Mouse (Mus musculus) embryonic fibroblast, embryonic 13.5 days (primary cell): Measurements from ENCODE around the gene Zfp414.

Experiments used
- CTCF ChIP-seq: IDR thresholded peaks from 2 replicates; pipeline ENCODE4 v1.5.1; 2011; ENCODE audit warnings: mild to moderate bottlenecking, control low read depth, low read length, moderate library complexity, borderline replicate concordance; ENCODE audit not compliant: insufficient read depth
- POLR2A ChIP-seq: IDR thresholded peaks from 2 replicates; pipeline ENCODE4 v1.6.1; 2011; ENCODE audit warnings: low read depth, mild to moderate bottlenecking, control low read depth, low read length, moderate library complexity

- TF ChIP-seq CTCF (no peak), POLR2A (no peak)
Observed at GRCm38 (mm10) chr17:33676086-33676485, 47.2 kb downstream of the Zfp414 start.
